Mouse (Mus musculus) kidney, postnatal 0 days (tissue): Measurements from ENCODE around the gene Pik3ap1. TPM values are rescaled to one million over a fixed set of nuclear protein-coding genes. Genes with fewer than 3 reads are reported as not detected.

Experiments
- ATAC-seq: fragments of 200-750 bp; cut with Nextera tagmentation; replicated peaks from 2 replicates; pipeline ENCODE4 v1.8.0; 2017; ENCODE audit warnings: low read depth, moderate number of reproducible peaks, moderate TSS enrichment, moderate library complexity; ENCODE audit not compliant: low FRiP score
- DNase-seq: peaks from one replicate; pipeline ENCODE4 v3.0.0-alpha.2; 2016; ENCODE audit warnings: low spot score
- H3K27ac ChIP-seq: fragments of 300-500 bp; sonication (generic); 2 replicates; pipeline ENCODE4 v1.5.1; 2014; ENCODE audit warnings: mild to moderate bottlenecking
- H3K27me3 ChIP-seq: fragments of 300-500 bp; sonication (generic); 2 replicates; pipeline ENCODE4 v1.6.1; 2014; ENCODE audit warnings: low read length, mixed read lengths; ENCODE audit not compliant: insufficient read depth
- H3K36me3 ChIP-seq: fragments of 300-500 bp; sonication (generic); 2 replicates; pipeline ENCODE4 v1.6.1; 2014; ENCODE audit warnings: low read length, mixed read lengths; ENCODE audit not compliant: insufficient read depth
- H3K4me1 ChIP-seq: fragments of 300-500 bp; sonication (generic); replicated peaks from 2 replicates; pipeline ENCODE4 v1.6.1; 2014; ENCODE audit warnings: antibody characterized with exemption, low read length, mixed read lengths; ENCODE audit not compliant: insufficient read depth
- H3K4me2 ChIP-seq: fragments of 300-500 bp; sonication (generic); 2 replicates; pipeline ENCODE4 v1.6.1; 2014; ENCODE audit warnings: mild to moderate bottlenecking, low read length, moderate library complexity, mixed read lengths
- H3K4me3 ChIP-seq: fragments of 300-500 bp; sonication (generic); replicated peaks from 2 replicates; pipeline ENCODE4 v1.5.1; 2014; ENCODE audit warnings: low read depth, low read length
- H3K9ac ChIP-seq: fragments of 300-500 bp; sonication (generic); 2 replicates; pipeline ENCODE4 v1.6.1; 2014; ENCODE audit warnings: low read depth, low read length
- H3K9me3 ChIP-seq: fragments of 300-500 bp; sonication (generic); replicated peaks from 2 replicates; pipeline ENCODE4 v1.6.1; 2016; ENCODE audit warnings: low read length, inconsistent platforms, mixed read lengths
- CTCF ChIP-seq: IDR thresholded peaks from 2 replicates; pipeline ENCODE4 v1.5.1; 2016; ENCODE audit warnings: antibody characterized with exemption, low read depth, mild to moderate bottlenecking, moderate library complexity
- WGBS: fragments of 180-500 bp; shearing (Covaris S2); extraction: QIAGEN DNeasy Blood & Tissue Kit; methylation state at CpG from one replicate; pipeline ENCODE4 v1.1.7; 2014; 5-methylcytosine and 5-hydroxymethylcytosine counted together
- polyA plus RNA-seq: library from polyadenylated mRNA; unstranded; fragments of >200 nt; fragmentation: Nextera tagmentation; extraction: Ambion mirVana; gene quantifications from 2 replicates; pipeline ENCODE4 v1.2.1, GENCODE M21; 2015

Gene Pik3ap1
- polyA plus RNA-seq, 1 experiment from 2014 or later: 1.7 TPM

- no peak for DNase-seq
- ATAC-seq: no peak
- Histone ChIP-seq H3K4me1 (no peaks in the 10 kb centered on the region), H3K4me3 (no peak overlapping the region), H3K27me3 (no peaks in the 10 kb centered on the region), H3K9ac (no peak overlapping the region), H3K36me3 (no peaks in the 10 kb centered on the region), H3K27ac (no peak overlapping the region), H3K9me3 (no peaks in the 10 kb centered on the region), H3K4me2 (no peak overlapping the region)
- 87% methylated on average over 4 of the region's 4 CpGs for WGBS
- no peak for TF ChIP-seq CTCF
Measured at GRCm38 (mm10) chr19:41372322-41372721, 12.6 kb downstream of the Pik3ap1 start.

GRCm38 (mm10) chr19:41371373-41371772, 13.5 kb downstream of the Pik3ap1 start:
- no peak for DNase-seq
- Histone ChIP-seq H3K27me3 (no peaks in the 10 kb centered on the region), H3K9me3 (no peaks in the 10 kb centered on the region), H3K36me3 (no peaks in the 10 kb centered on the region), H3K4me2 (no peak overlapping the region), H3K27ac (no peak overlapping the region), H3K4me3 (no peak overlapping the region), H3K9ac (no peak overlapping the region), H3K4me1 (no peaks in the 10 kb centered on the region)
- 79% methylated on average over 4 of the region's 4 CpGs for WGBS
- ATAC-seq: no peak
- TF ChIP-seq CTCF: no peak

DNA sequence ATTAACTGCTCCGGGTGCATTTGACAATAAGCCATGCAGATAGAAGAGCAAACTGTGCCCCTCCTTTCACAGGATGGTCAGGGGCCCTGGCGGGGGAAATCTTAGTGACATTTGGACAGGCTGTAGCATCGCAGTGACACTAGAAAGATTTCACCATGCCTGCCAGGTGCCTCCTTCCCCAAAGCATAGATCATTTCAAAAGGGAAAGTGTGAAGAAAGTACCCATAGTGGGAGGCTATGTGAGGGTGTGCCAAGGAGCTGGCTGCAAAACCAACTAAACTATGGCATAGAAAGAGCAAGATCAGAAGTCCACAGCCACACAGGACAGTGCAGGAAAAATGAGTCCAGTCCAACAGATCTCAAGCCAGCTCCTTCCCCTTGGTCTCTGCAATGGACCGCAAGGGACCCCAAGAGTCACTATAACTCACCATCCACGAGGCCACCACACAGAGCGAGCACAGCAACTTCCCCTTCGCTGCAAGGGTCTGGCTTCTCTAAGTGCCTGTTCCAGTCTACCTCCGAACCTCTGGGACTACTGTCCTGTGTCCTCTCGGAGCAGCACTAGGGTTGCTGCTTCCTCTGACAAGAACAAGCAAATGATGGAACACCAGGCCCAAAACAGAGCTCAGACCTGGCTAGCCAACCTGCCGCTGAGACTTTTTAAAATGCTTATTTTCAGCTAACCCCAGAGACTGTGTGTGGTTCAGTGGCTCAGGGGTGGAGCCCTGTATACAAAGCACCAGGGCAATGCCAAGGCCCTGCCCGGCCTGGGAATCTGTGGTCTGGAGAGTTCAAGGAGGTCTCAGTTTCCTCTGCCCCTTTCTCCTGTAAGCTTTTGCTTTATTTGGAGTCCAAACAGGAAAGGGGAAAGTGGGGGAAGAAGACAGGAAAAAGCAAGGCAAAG, 15.1 kb downstream of the Pik3ap1 start:
- DNase-seq (no peak), ATAC-seq (no peak)
- no peak for TF ChIP-seq CTCF
- no peaks in the 10 kb centered on the region for H3K9me3 ChIP-seq
- 79% methylated on average over 11 of the region's 11 CpGs for WGBS
- H3K4me1 ChIP-seq: no peaks in the 10 kb centered on the region
- no peaks in the 10 kb centered on the region for H3K27me3 ChIP-seq
- H3K4me3 ChIP-seq: no peak overlapping the region
- no peaks in the 10 kb centered on the region for H3K36me3 ChIP-seq
- H3K9ac ChIP-seq: no peak overlapping the region
- no peak overlapping the region for H3K4me2 ChIP-seq
- H3K27ac ChIP-seq: no peak overlapping the region

- Histone ChIP-seq H3K27ac (no peak overlapping the region), H3K36me3 (no peaks in the 10 kb centered on the region), H3K4me1 (no peaks in the 10 kb centered on the region), H3K9me3 (no peaks in the 10 kb centered on the region), H3K27me3 (no peaks in the 10 kb centered on the region), H3K9ac (no peak overlapping the region), H3K4me3 (no peak overlapping the region), H3K4me2 (no peak overlapping the region)
- no peak for ATAC-seq
- no peak for DNase-seq
- no peak for TF ChIP-seq CTCF
- WGBS: 77% methylated on average over 9 of the region's 9 CpGs
Measured at GRCm38 (mm10) chr19:41366854-41367517, 17.9 kb downstream of the Pik3ap1 start.

DNA sequence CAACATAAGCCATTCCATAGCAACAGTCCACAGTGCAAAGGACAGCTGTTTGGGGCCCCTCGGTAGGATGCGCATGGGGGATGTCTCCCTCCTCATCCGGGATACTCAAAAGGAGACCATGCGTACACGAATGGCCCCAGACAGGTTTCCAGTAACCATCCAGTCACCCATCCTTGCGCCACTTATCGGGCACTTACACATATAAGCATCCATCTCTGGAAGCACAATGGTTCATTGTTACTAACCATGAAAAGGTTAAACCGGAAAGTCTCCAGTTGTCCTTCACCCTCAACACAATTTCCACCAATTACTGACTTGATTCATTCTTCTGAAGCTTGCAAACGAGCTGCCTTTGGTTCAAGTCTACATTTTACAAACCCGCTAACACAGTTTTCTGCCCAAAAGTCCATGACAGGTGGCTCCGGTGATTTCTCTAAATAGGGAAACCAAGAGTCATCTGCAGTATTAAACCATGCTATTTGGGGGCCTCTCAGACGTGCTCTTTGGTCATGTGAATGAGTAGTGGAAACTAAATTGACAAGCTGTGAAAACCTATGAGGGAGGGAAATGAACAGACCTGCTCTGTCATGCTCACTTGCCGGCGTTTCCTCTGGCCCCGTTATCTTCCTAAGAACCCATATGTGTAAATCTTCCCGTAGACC, 18.6 kb downstream of the Pik3ap1 start:
- no peak for ATAC-seq
- WGBS: 88% methylated on average over 16 of the region's 16 CpGs
- no peaks in the 10 kb centered on the region for H3K4me1 ChIP-seq

DNA sequence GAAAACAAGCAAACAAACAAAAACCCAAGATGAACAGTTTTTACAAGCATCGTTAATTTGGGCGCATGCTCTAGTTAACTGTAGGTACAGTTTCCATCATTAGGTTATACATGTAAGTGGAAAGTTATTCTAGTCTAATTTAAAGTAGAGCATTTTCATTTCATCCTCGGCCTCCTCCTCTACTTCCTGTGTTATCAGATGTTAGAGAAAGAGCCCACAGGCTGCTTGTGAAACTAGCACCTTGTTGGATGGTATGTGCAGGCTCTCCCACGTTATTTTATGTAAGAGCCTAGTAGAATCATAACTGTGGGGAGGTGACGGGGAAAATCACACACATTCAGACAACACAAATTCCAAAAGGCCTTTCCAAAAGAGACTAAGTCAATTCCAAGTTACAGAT, 19.3 kb downstream of the Pik3ap1 start:
- no peak for ATAC-seq
- WGBS: 78% methylated on average over 5 of the region's 5 CpGs
- no peak for DNase-seq
- no peaks in the 10 kb centered on the region for H3K9me3 ChIP-seq
- H3K27ac ChIP-seq: no peak overlapping the region
- no peak for TF ChIP-seq CTCF
- no peak overlapping the region for H3K4me3 ChIP-seq
- H3K4me1 ChIP-seq: no peaks in the 10 kb centered on the region
- H3K4me2 ChIP-seq: no peak overlapping the region
- H3K9ac ChIP-seq: no peak overlapping the region
- H3K27me3 ChIP-seq: no peaks in the 10 kb centered on the region
- H3K36me3 ChIP-seq: no peaks in the 10 kb centered on the region

More for the DNA sequence above, 18.6 kb downstream of the Pik3ap1 start:
- Histone ChIP-seq H3K9me3 (no peaks in the 10 kb centered on the region), H3K4me2 (no peak overlapping the region), H3K27me3 (no peaks in the 10 kb centered on the region), H3K36me3 (no peaks in the 10 kb centered on the region), H3K9ac (no peak overlapping the region), H3K27ac (no peak overlapping the region), H3K4me3 (no peak overlapping the region)
- no peak for TF ChIP-seq CTCF
- no peak for DNase-seq
